Mouse (Mus musculus): Measurements from ENCODE around the gene Hunk. TPM values are rescaled to one million over a fixed set of nuclear protein-coding genes. Genes with fewer than 3 reads are reported as not detected.

Gene Hunk
- total and polyA plus RNA-seq, 3 experiments, result 0.44 to 0.59 (median 0.53) TPM

GRCm38 (mm10) chr16:90405195-90405594 lies 19.4 kb downstream of the Hunk start:
- no peak for DNase-seq
- Histone ChIP-seq H3K79me2 (replicated peaks; ENCODE audit: control insufficient read depth, insufficient read depth, low read length) (no peaks in the 10 kb centered on the region), H3K4me3 (no peak overlapping the region), H3K27me3 (ENCODE audit: control insufficient read depth, insufficient read depth, low read length) (no peaks in the 10 kb centered on the region), H3K36me3 (ENCODE audit: control insufficient read depth, insufficient read depth, low read length) (no peaks in the 10 kb centered on the region), H3K27ac (no peak overlapping the region), H3K9ac (ENCODE audit: low read depth, low read length) (no peak overlapping the region), H3K4me1 (ENCODE audit: control insufficient read depth, insufficient read depth, low read length) (no peaks in the 10 kb centered on the region; the same call in 1 of the 2 replicates)
- TF ChIP-seq EP300 (IDR thresholded peaks at IDR 0.05; ENCODE audit: insufficient read depth, low read depth, low read length) (no peak), POLR2A (IDR thresholded peaks at IDR 0.05; ENCODE audit: insufficient read depth, low read depth, low read length) (no peak), CTCF (IDR thresholded peaks at IDR 0.05) (no peak)
- intact Hi-C loops (cut with DNase I), result no loop called here
- 92% methylated on average over 3 of the region's 3 CpGs for WGBS

GRCm38 (mm10) chr16:90405599-90405998 lies 19.8 kb downstream of the Hunk start:
- intact Hi-C loops (cut with DNase I), result no loop called here
- Histone ChIP-seq H3K79me2 (replicated peaks; ENCODE audit: control insufficient read depth, insufficient read depth, low read length) (no peaks in the 10 kb centered on the region), H3K9ac (ENCODE audit: low read depth, low read length) (no peak overlapping the region), H3K27ac (no peak overlapping the region), H3K36me3 (ENCODE audit: control insufficient read depth, insufficient read depth, low read length) (no peaks in the 10 kb centered on the region), H3K4me3 (no peak overlapping the region), H3K4me1 (ENCODE audit: control insufficient read depth, insufficient read depth, low read length) (no peaks in the 10 kb centered on the region; the same call in 1 of the 2 replicates), H3K27me3 (ENCODE audit: control insufficient read depth, insufficient read depth, low read length) (no peaks in the 10 kb centered on the region)
- no peak for TF ChIP-seq EP300 (IDR thresholded peaks at IDR 0.05; ENCODE audit: insufficient read depth, low read depth, low read length)
- no peak for TF ChIP-seq POLR2A (IDR thresholded peaks at IDR 0.05; ENCODE audit: insufficient read depth, low read depth, low read length)
- no peak for TF ChIP-seq CTCF (IDR thresholded peaks at IDR 0.05)
- DNase-seq, result no peak
- WGBS, result 54% methylated on average over 6 of the region's 6 CpGs

GRCm38 (mm10) chr16:90407541-90408289 lies 21.9 kb downstream of the Hunk start:
- no peak overlapping the region for H3K9ac ChIP-seq (ENCODE audit: low read depth, low read length)
- no peaks in the 10 kb centered on the region for H3K27me3 ChIP-seq (ENCODE audit: control insufficient read depth, insufficient read depth, low read length)
- intact Hi-C loops (cut with DNase I), result no loop called here
- no peaks in the 10 kb centered on the region for H3K36me3 ChIP-seq (ENCODE audit: control insufficient read depth, insufficient read depth, low read length)
- H3K4me3 ChIP-seq, result no peak overlapping the region
- DNase-seq, result no peak
- WGBS, result 75% methylated on average over 12 of the region's 12 CpGs
- no peaks in the 10 kb centered on the region for H3K4me1 ChIP-seq (ENCODE audit: control insufficient read depth, insufficient read depth, low read length)
- H3K79me2 ChIP-seq (replicated peaks; ENCODE audit: control insufficient read depth, insufficient read depth, low read length), result no peaks in the 10 kb centered on the region
- no peak overlapping the region for H3K27ac ChIP-seq
- TF ChIP-seq EP300 (IDR thresholded peaks at IDR 0.05; ENCODE audit: insufficient read depth, low read depth, low read length) (no peak), POLR2A (IDR thresholded peaks at IDR 0.05; ENCODE audit: insufficient read depth, low read depth, low read length) (no peak), CTCF (IDR thresholded peaks at IDR 0.05) (no peak)

GRCm38 (mm10) chr16:90412096-90413082 lies 26.6 kb downstream of the Hunk start:
- H3K9ac ChIP-seq (ENCODE audit: low read depth, low read length), result no peak overlapping the region
- WGBS, result 75% methylated on average over 8 of the region's 8 CpGs
- DNase-seq, result no peak

GRCm38 (mm10) chr16:90416621-90417020 lies 30.8 kb downstream of the Hunk start:
- Histone ChIP-seq H3K9ac (ENCODE audit: low read depth, low read length) (no peak overlapping the region), H3K27ac (no peak overlapping the region), H3K36me3 (ENCODE audit: control insufficient read depth, insufficient read depth, low read length) (no peaks in the 10 kb centered on the region), H3K79me2 (replicated peaks; ENCODE audit: control insufficient read depth, insufficient read depth, low read length) (no peaks in the 10 kb centered on the region), H3K4me3 (no peak overlapping the region), H3K27me3 (ENCODE audit: control insufficient read depth, insufficient read depth, low read length) (no peaks in the 10 kb centered on the region), H3K4me1 (ENCODE audit: control insufficient read depth, insufficient read depth, low read length) (no peaks in the 10 kb centered on the region)
- no peak for TF ChIP-seq CTCF (IDR thresholded peaks at IDR 0.05)
- no peak for TF ChIP-seq EP300 (IDR thresholded peaks at IDR 0.05; ENCODE audit: insufficient read depth, low read depth, low read length)
- no peak for TF ChIP-seq POLR2A (IDR thresholded peaks at IDR 0.05; ENCODE audit: insufficient read depth, low read depth, low read length)
- DNase-seq, result no peak
- intact Hi-C loops (cut with DNase I), result no loop called here

More at GRCm38 (mm10) chr16:90412096-90413082, 26.6 kb downstream of the Hunk start:
- H3K36me3 ChIP-seq (ENCODE audit: control insufficient read depth, insufficient read depth, low read length), result no peaks in the 10 kb centered on the region
- no peak for TF ChIP-seq EP300 (IDR thresholded peaks at IDR 0.05; ENCODE audit: insufficient read depth, low read depth, low read length)
- TF ChIP-seq POLR2A (IDR thresholded peaks at IDR 0.05; ENCODE audit: insufficient read depth, low read depth, low read length), result no peak
- TF ChIP-seq CTCF (IDR thresholded peaks at IDR 0.05), result no peak
- H3K4me1 ChIP-seq (ENCODE audit: control insufficient read depth, insufficient read depth, low read length), result no peaks in the 10 kb centered on the region
- no peak overlapping the region for H3K4me3 ChIP-seq
- H3K27ac ChIP-seq, result no peak overlapping the region
- intact Hi-C loops (cut with DNase I), result no loop called here
- no peaks in the 10 kb centered on the region for H3K79me2 ChIP-seq (replicated peaks; ENCODE audit: control insufficient read depth, insufficient read depth, low read length)
- H3K27me3 ChIP-seq (ENCODE audit: control insufficient read depth, insufficient read depth, low read length), result no peaks in the 10 kb centered on the region
